Mouse (Mus musculus) v-Abl transformed pro-B cells (cell line): ENCODE results near the gene Kcna3.

ENCODE experiments used
- in situ Hi-C, 2 experiments: fragments of 400-800 bp; cut with MboI; formaldehyde crosslinking; loops; one replicate each; pipeline ENCODE4 v1.15.1; 2025; ENCODE audit not compliant: unreplicated experiment in 2 of 2

The Kcna3 gene

DNA sequence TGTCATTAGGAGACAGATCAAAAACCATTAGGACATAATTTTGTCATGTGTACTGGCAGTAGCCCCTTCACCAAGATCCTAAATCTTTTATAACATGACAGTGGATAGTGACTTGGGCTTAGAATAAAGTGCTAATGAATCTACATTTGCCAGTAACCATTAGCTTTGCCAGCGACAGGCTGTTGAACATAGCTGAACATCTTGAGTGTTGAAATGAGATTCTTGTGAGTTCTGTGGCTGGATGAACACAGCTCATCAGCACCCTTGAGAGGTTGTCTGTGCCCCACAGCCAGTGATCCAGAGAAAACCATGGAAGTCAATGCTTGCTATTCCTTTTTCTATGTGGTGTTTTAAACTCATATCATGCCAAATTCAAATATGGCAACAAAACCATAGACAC is 5.7 kb downstream of the Kcna3 start:
- in situ Hi-C loops, result loop anchor here in 1 of 2 experiments (25.0 kb wide), 1 partner anchor 1121 kb away; the partner anchor contains the start of gene Gpr61

GRCm38 (mm10) chr3:107061468-107061867 is 25.5 kb downstream of the Kcna3 start:
- in situ Hi-C loops, result loop anchor here in 1 of 2 experiments (25.0 kb wide), 1 partner anchor 299 kb away; no protein-coding TSS in a partner anchor

DNA sequence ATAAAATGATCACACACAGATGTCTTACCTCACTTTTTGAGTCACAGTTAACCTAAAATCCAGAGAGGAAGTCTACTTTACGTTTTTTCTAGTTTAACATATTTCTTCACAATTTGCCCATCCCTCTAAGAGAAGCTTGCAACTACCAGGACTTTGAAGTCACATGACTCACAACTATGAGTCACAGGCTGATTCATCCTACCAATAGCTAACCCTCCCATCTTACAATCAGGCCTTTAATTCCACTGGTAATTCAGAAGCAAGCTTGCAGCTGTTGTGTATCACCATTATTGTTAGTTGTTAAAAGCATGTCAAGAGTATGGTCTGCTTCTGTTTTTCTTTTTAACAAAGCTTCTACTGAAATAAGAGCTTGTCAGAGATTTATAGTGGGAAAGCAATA is 26.8 kb downstream of the Kcna3 start:
- in situ Hi-C loops, result loop anchor here in 1 of 2 experiments (25.0 kb wide), 1 partner anchor 300 kb away; no protein-coding TSS in a partner anchor

DNA sequence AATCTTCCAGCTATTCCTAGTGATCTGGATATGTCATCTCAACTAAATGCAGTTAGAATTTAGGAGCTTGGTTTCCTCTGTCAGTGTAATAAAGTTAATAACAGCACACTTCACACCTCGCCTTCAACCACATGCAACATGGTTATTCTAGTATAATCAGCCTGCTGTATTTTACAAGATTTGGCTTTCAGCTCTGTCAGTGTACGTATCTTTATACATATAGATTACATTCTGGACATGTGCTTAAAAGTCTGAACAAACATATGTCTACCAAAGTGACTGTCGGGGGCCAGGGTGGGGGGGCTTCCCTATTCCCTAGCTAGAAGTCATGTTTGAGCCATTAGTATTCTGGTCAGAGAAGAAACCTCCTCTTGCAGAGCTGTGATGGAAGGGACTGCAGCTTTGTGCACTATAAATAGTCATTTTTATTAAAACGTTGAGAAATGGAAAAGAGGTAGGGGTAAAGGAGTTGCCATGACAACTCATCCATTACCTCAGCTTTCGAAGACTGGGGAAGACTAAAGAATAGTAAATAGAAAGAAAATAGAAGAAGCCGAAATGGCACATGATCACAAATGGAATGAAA is 29.6 kb downstream of the Kcna3 start:
- in situ Hi-C loops, result loop anchor here in 1 of 2 experiments (25.0 kb wide), 1 partner anchor 303 kb away; no protein-coding TSS in a partner anchor

- in situ Hi-C loops, result loop anchor here in 1 of 2 experiments (25.0 kb wide), 1 partner anchor 304 kb away; no protein-coding TSS in a partner anchor
Observed at GRCm38 (mm10) chr3:107066165-107066850, 30.3 kb downstream of the Kcna3 start.

DNA sequence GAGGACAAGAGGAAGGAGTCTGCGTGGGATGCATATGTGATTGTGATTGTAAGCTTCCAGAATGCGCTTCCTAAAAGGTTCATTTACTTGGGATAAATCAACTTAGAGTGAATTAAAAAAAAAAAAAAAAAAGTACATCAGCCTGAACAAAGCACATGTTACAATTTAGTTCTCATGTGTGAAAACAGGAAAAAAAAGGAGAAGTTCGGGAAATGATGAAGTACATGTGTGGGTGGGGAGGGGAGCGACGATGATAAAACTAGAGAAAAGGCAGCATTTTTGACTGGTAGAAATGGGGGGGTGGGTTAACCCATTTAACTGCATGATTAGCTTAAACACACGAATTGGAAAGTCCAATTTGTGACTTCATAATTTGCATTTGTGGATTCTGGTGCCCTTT is 31.3 kb downstream of the Kcna3 start:
- in situ Hi-C loops, result loop anchor here in 1 of 2 experiments (25.0 kb wide), 1 partner anchor 305 kb away; no protein-coding TSS in a partner anchor

- in situ Hi-C loops, result loop anchor here in 1 of 2 experiments (25.0 kb wide), 1 partner anchor 312 kb away; no protein-coding TSS in a partner anchor
Observed at GRCm38 (mm10) chr3:107073863-107074262, 37.9 kb downstream of the Kcna3 start.

- in situ Hi-C loops, result loop anchor here (5.0 to 25.0 kb wide), 3 partner anchors 138 to 1413 kb away; no protein-coding TSS in a partner anchor
Observed at GRCm38 (mm10) chr3:107075705-107076104, 39.7 kb downstream of the Kcna3 start.

DNA sequence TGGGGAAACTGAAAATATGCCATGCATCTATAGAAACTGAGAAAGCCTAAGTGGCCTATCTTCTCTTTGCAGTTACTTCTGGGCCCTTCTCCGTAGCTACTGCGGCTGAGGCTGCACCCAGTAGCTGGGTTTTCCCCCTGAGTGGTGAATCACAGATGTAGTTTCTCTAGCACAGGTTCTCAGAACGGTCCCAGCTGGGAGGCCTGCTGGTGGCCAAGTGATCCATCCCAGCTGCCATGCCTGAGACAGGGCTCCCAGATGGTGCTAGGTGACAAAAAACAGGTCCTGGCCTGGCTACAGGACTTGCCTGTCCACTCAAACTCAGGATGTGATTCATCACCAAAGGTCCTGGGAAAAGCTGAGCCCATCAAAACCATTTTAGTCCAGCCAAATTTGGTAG is 40.7 kb downstream of the Kcna3 start:
- in situ Hi-C loops, result loop anchor here (5.0 to 25.0 kb wide), 3 partner anchors 139 to 1414 kb away; no protein-coding TSS in a partner anchor

DNA sequence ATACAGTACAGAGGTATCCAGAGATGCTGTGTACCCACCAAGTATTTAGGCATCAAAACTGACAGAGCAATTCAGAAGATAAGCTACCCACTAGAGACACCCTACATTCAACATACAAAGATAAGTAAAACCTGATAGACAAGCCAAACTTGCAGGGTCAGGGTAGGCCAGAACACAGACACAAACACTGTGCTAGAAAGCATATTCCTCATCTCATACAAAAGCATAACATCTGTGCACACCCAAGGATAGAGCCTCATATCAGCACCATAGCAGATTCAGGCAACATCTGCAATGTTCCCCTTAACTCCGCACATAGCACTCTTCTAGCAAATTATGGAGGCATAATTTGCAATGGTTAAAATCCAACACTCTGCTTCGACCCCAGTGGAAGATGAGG is 41.1 kb downstream of the Kcna3 start:
- in situ Hi-C loops, result loop anchor here (5.0 to 25.0 kb wide), 3 partner anchors 140 to 1415 kb away; no protein-coding TSS in a partner anchor

DNA sequence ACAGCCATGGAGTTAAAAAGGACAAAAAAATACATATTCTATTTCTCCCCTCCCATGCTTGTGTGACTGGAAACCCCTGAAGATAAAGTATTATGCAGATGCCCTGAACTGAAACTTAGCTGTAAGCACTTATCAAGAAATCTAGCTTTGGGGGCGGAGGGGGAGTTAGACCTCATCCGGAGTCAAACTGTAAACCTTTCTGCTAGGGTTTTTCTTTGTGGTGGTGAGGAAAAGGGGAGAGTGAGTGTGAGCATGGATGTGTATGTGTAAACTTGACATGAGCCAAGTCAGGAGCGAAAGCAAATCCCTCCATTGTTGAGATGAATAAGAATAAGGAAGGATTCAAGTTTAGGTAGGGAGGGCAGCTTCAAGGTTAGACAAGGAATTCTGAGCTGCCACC is 44.8 kb downstream of the Kcna3 start:
- in situ Hi-C loops, result loop anchor here in 1 of 2 experiments (25.0 kb wide), 2 partner anchors 1094 to 1419 kb away; no protein-coding TSS in a partner anchor

- in situ Hi-C loops, result loop anchor here in 1 of 2 experiments (25.0 kb wide), 2 partner anchors 1094 to 1419 kb away; no protein-coding TSS in a partner anchor
Observed at GRCm38 (mm10) chr3:107081227-107081626, 45.3 kb downstream of the Kcna3 start.

DNA sequence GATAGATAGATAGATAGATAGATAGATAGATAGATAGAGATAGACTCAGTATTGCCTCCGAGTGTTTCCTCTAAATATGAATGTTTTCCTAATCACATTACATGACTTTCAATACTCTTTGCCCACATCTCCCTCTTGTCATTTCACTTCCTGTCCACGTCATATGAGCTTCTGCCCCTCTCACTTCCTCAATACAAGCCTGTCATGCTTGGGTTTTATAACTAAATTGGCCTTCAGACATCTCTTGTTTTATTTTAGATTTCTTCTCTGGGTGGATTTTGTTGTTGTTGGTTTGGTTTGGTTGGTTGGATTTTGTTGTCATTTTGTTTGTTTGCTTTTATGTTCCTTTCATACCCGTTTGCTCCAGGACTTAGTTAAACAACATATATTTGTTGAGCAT is 48.6 kb downstream of the Kcna3 start:
- in situ Hi-C loops, result loop anchor here in 1 of 2 experiments (25.0 kb wide), 2 partner anchors 1097 to 1422 kb away; no protein-coding TSS in a partner anchor

- in situ Hi-C loops, result loop anchor here (5.0 to 25.0 kb wide), 3 partner anchors 50 to 1425 kb away; partner anchors contain the start of gene Kcna3 (in 1 of the 2)
Observed at GRCm38 (mm10) chr3:107087410-107087809, 51.4 kb downstream of the Kcna3 start.
